Mouse (Mus musculus) MEL (cell line): ENCODE measurements at regions not wholly inside any gene's neighbourhood (a gene's known extent, or its start where the extent isn't known, plus 50 kb on each side); places are given as distances from the start of the nearest gene placed in this dataset.

Source experiments
- CTCF ChIP-seq, 3 experiments: IDR thresholded peaks in 2 of 3; conservative IDR thresholded peaks in 1 of 3; 2 replicates each; pipeline ENCODE4 v1.5.1; 2011 to 2012; ENCODE audit warnings: low read length in 3 of 3, low read depth in 2 of 3, mild to moderate bottlenecking in 2 of 3, improper control_type of control experiment in 1 of 3, inconsistent platforms in 1 of 3, mixed read lengths in 1 of 3, moderate library complexity in 1 of 3; ENCODE audit not compliant: control insufficient read depth in 1 of 3, insufficient read depth in 1 of 3, poor library complexity in 1 of 3, severe bottlenecking in 1 of 3
- E2F4 ChIP-seq: IDR thresholded peaks from 2 replicates; pipeline ENCODE4 v1.6.1; 2011; ENCODE audit warnings: low read depth, low read length, improper control_type of control experiment, borderline replicate concordance
- ELF1 ChIP-seq: IDR thresholded peaks from 2 replicates; pipeline ENCODE4 v1.6.1; 2014; ENCODE audit warnings: low read depth, mild to moderate bottlenecking, inconsistent platforms, low read length, improper control_type of control experiment, moderate library complexity
- EP300 ChIP-seq, 2 experiments: IDR thresholded peaks; 2 replicates each; pipeline ENCODE4 v1.6.1; 2011; ENCODE audit warnings: improper control_type of control experiment in 2 of 2, low read length in 2 of 2, low read depth in 1 of 2, mild to moderate bottlenecking in 1 of 2
- GATA1 ChIP-seq: IDR thresholded peaks from 2 replicates; pipeline ENCODE4 v1.6.1; 2011; ENCODE audit warnings: low read depth, low read length, improper control_type of control experiment
- KAT2A ChIP-seq: conservative IDR thresholded peaks from 2 replicates; pipeline ENCODE4 v1.6.1; 2012; ENCODE audit warnings: low read depth, low read length, improper control_type of control experiment, inconsistent platforms
- MAX ChIP-seq: IDR thresholded peaks from 2 replicates; pipeline ENCODE4 v1.6.1; 2011; ENCODE audit warnings: low read length, improper control_type of control experiment
- MEF2A ChIP-seq: IDR thresholded peaks from 2 replicates; pipeline ENCODE4 v1.6.1; 2014; ENCODE audit warnings: low read depth, mild to moderate bottlenecking, inconsistent platforms, low read length, improper control_type of control experiment; ENCODE audit not compliant: poor library complexity, insufficient replicate concordance, severe bottlenecking; ENCODE audit errors: extremely low read depth
- NRF1 ChIP-seq: IDR thresholded peaks from 2 replicates; pipeline ENCODE4 v1.6.1; 2014; ENCODE audit warnings: low read depth, mild to moderate bottlenecking, inconsistent platforms, low read length, improper control_type of control experiment, moderate library complexity; ENCODE audit not compliant: poor library complexity, insufficient read depth, severe bottlenecking
- POLR2A ChIP-seq, 2 experiments: IDR thresholded peaks; 2 replicates each; pipeline ENCODE4 v1.6.1; 2011 to 2012; ENCODE audit warnings: low read length in 2 of 2, mild to moderate bottlenecking in 2 of 2, control low read depth in 1 of 2, improper control_type of control experiment in 1 of 2, low read depth in 1 of 2, moderate library complexity in 1 of 2; ENCODE audit not compliant: control insufficient read depth in 1 of 2, insufficient read depth in 1 of 2, poor library complexity in 1 of 2
- POLR2AphosphoS5 ChIP-seq: IDR thresholded peaks from 2 replicates; pipeline ENCODE4 v1.6.1; 2012; ENCODE audit warnings: low read depth, borderline replicate concordance, mild to moderate bottlenecking, inconsistent platforms, low read length, moderate library complexity, mixed read lengths
- RCOR1 ChIP-seq: IDR thresholded peaks from 2 replicates; pipeline ENCODE4 v1.6.1; 2012; ENCODE audit warnings: low read depth, mild to moderate bottlenecking, inconsistent platforms, low read length, improper control_type of control experiment
- UBTF ChIP-seq: IDR thresholded peaks from 2 replicates; pipeline ENCODE4 v1.6.1; 2012; ENCODE audit warnings: low read depth, mild to moderate bottlenecking, inconsistent platforms, low read length, improper control_type of control experiment, moderate library complexity, borderline replicate concordance; ENCODE audit not compliant: insufficient read depth
- ZC3H11A ChIP-seq: IDR thresholded peaks from 2 replicates; pipeline ENCODE4 v1.6.1; 2012; ENCODE audit warnings: low read depth, mild to moderate bottlenecking, inconsistent platforms, low read length, improper control_type of control experiment

GRCm38 (mm10) chr13:101129466-101129865 is 296.2 kb upstream of the Slc30a5 start:
- TF ChIP-seq CTCF (IDR thresholded peaks at IDR 0.05 in 2 of 3, conservative IDR thresholded peaks at IDR 0.05 in 1 of 3; ENCODE audit: control insufficient read depth in 1 of 3, insufficient read depth in 1 of 3, low read depth in 2 of 3, low read length in 3 of 3, poor library complexity in 1 of 3, severe bottlenecking in 1 of 3), result no peak
- TF ChIP-seq NRF1, result no peak
- no peak for TF ChIP-seq ZC3H11A
- no peak for TF ChIP-seq RCOR1
- no peak for TF ChIP-seq POLR2AphosphoS5
- TF ChIP-seq POLR2A (IDR thresholded peaks at IDR 0.05; ENCODE audit: control insufficient read depth in 1 of 2, insufficient read depth in 1 of 2, low read depth in 1 of 2, low read length in 2 of 2, poor library complexity in 1 of 2), result no peak
- TF ChIP-seq MEF2A, result no peak
- TF ChIP-seq UBTF, result no peak
- TF ChIP-seq EP300 (IDR thresholded peaks at IDR 0.05; ENCODE audit: low read depth in 1 of 2, low read length in 2 of 2), result no peak
- no peak for TF ChIP-seq ELF1
- no peak for TF ChIP-seq MAX
- TF ChIP-seq GATA1, result no peak
- no peak for TF ChIP-seq E2F4
- no peak for TF ChIP-seq KAT2A
